Mouse (Mus musculus) heart, embryonic 13.5 days (tissue): ENCODE results near the gene Chst5. TPM values are rescaled to one million over a fixed set of nuclear protein-coding genes. Genes with fewer than 3 reads are reported as not detected.

Experiments used
- ATAC-seq: fragments of 200-750 bp; cut with Nextera tagmentation; 2 replicates; pipeline ENCODE4 v1.8.0; 2017; ENCODE audit warnings: moderate TSS enrichment; ENCODE audit not compliant: insufficient number of reproducible peaks, low FRiP score, low TSS enrichment; ENCODE audit errors: extremely low read depth
- H3K27ac ChIP-seq: fragments of 300-500 bp; sonication (generic); replicated peaks from 2 replicates; pipeline ENCODE4 v1.5.1; 2015; ENCODE audit warnings: moderate library complexity, mild to moderate bottlenecking, inconsistent platforms
- H3K27me3 ChIP-seq: fragments of 300-500 bp; sonication (generic); replicated peaks from 2 replicates; pipeline ENCODE4 v1.6.1; 2015; ENCODE audit warnings: mild to moderate bottlenecking, inconsistent platforms
- H3K36me3 ChIP-seq: fragments of 300-500 bp; sonication (generic); 2 replicates; pipeline ENCODE4 v1.6.1; 2015; ENCODE audit warnings: mild to moderate bottlenecking, inconsistent platforms
- H3K4me1 ChIP-seq: fragments of 300-500 bp; sonication (generic); 2 replicates; pipeline ENCODE4 v1.6.1; 2015; ENCODE audit warnings: inconsistent platforms
- H3K4me2 ChIP-seq: fragments of 300-500 bp; sonication (generic); 2 replicates; pipeline ENCODE4 v1.6.1; 2015; ENCODE audit warnings: inconsistent platforms, mild to moderate bottlenecking, moderate library complexity
- H3K4me3 ChIP-seq: fragments of 300-500 bp; sonication (generic); 2 replicates; pipeline ENCODE4 v1.5.1; 2015; ENCODE audit warnings: moderate library complexity, mild to moderate bottlenecking, inconsistent platforms
- H3K9ac ChIP-seq: fragments of 300-500 bp; sonication (generic); 2 replicates; pipeline ENCODE4 v1.6.1; 2015; ENCODE audit warnings: inconsistent platforms, mild to moderate bottlenecking, moderate library complexity
- H3K9me3 ChIP-seq: fragments of 300-500 bp; sonication (generic); 2 replicates; pipeline ENCODE4 v1.6.1; 2016; ENCODE audit warnings: inconsistent platforms
- WGBS: fragments of 180-500 bp; shearing (Covaris S2); methylation state at CpG from one replicate; pipeline ENCODE4 v1.1.7; 2015; ENCODE audit warnings: mixed read lengths; 5-methylcytosine and 5-hydroxymethylcytosine counted together
- polyA plus RNA-seq: library from polyadenylated mRNA; unstranded; fragments of >200 nt; fragmentation: Nextera tagmentation; extraction: Ambion mirVana; gene quantifications from 2 replicates; pipeline ENCODE4 v1.2.1, GENCODE M21; 2015

Gene Chst5
- polyA plus RNA-seq, 1 experiment from 2014 or later, result 0.17 TPM

- Histone ChIP-seq H3K4me3 (no peak overlapping the region), H3K27ac (no peak overlapping the region), H3K4me1 (peaks cover 24% of the 10 kb centered on the region), H3K27me3 (peaks cover 52% of the 10 kb centered on the region), H3K9ac (no peak overlapping the region), H3K9me3 (no peaks in the 10 kb centered on the region), H3K36me3 (no peaks in the 10 kb centered on the region), H3K4me2 (no peak overlapping the region)
- 62% methylated on average over 6 of the region's 6 CpGs for WGBS
- no peak for ATAC-seq
Measured at GRCm38 (mm10) chr8:111890911-111891303, 19.3 kb downstream of the Chst5 start.

GRCm38 (mm10) chr8:111889931-111890910 lies 20.0 kb downstream of the Chst5 start:
- Histone ChIP-seq H3K4me1 (peaks cover 24% of the 10 kb centered on the region), H3K27ac (no peak overlapping the region), H3K9me3 (no peaks in the 10 kb centered on the region), H3K4me3 (peak overlapping the region; percentile 31), H3K9ac (no peak overlapping the region), H3K4me2 (peak overlapping the region; percentile 58), H3K36me3 (no peaks in the 10 kb centered on the region), H3K27me3 (peaks cover 53% of the 10 kb centered on the region)
- whole genome bisulfite sequencing, result 13% methylated on average over 86 of the region's 86 CpGs
- ATAC-seq, result no peak

- ATAC-seq, result no peak
- Histone ChIP-seq H3K4me3 (no peak overlapping the region), H3K36me3 (no peaks in the 10 kb centered on the region), H3K4me1 (peaks cover 24% of the 10 kb centered on the region), H3K9ac (no peak overlapping the region), H3K9me3 (no peaks in the 10 kb centered on the region), H3K4me2 (no peak overlapping the region), H3K27me3 (peaks cover 53% of the 10 kb centered on the region), H3K27ac (no peak overlapping the region)
- 30% methylated on average over 7 of the region's 7 CpGs for WGBS
Measured at GRCm38 (mm10) chr8:111888091-111888650, 22.1 kb downstream of the Chst5 start.

DNA sequence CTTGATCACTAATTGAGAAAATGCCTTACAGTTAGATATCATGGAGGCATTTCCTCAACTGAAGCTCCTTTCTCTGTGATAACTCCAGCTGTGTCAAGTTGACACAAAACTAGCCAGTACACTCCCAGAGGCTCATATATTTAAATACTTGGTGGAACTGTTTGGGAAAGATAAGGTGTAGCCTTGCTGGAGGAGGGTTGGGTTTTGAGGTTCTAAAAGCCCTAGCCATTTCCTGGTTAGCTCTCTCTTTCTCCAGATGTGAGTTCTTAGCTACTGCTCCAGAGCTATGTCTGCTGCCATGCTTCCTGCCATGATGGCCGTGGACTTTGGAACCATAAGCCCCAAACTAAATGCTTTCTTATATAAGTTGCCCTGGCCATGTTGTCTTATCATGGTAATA lies 22.8 kb downstream of the Chst5 start:
- ATAC-seq, result no peak
- Histone ChIP-seq H3K27me3 (peaks cover 51% of the 10 kb centered on the region), H3K9me3 (no peaks in the 10 kb centered on the region), H3K36me3 (no peaks in the 10 kb centered on the region), H3K4me3 (no peak overlapping the region), H3K27ac (no peak overlapping the region), H3K4me2 (no peak overlapping the region), H3K4me1 (peaks cover 24% of the 10 kb centered on the region), H3K9ac (no peak overlapping the region)
- 68% methylated on average over 1 of the region's 1 CpGs for WGBS

- no peaks in the 10 kb centered on the region for H3K9me3 ChIP-seq
- H3K4me2 ChIP-seq, result no peak overlapping the region
- peaks cover 7% of the 10 kb centered on the region; the same call in 1 of the 2 replicates for H3K4me1 ChIP-seq
- H3K4me3 ChIP-seq, result no peak overlapping the region
- no peaks in the 10 kb centered on the region for H3K36me3 ChIP-seq
- H3K27ac ChIP-seq, result no peak overlapping the region
- ATAC-seq, result no peak
- 80% methylated on average over 4 of the region's 4 CpGs for WGBS
- H3K27me3 ChIP-seq, result peaks cover 12% of the 10 kb centered on the region; the same call in 1 of the 2 replicates
- H3K9ac ChIP-seq, result no peak overlapping the region
Measured at GRCm38 (mm10) chr8:111883615-111884014, 26.6 kb downstream of the Chst5 start.

GRCm38 (mm10) chr8:111881591-111881990 lies 28.7 kb downstream of the Chst5 start:
- WGBS, result 0% methylated on average over 2 of the region's 2 CpGs
- ATAC-seq, result no peak
- H3K27me3 ChIP-seq, result 0 out of 2 replicates have a peak, but pooled peaks cover 6% of the 10 kb centered on the region
- H3K36me3 ChIP-seq, result no peaks in the 10 kb centered on the region
- H3K27ac ChIP-seq, result no peak overlapping the region
- no peak overlapping the region for H3K4me2 ChIP-seq
- no peaks in the 10 kb centered on the region for H3K9me3 ChIP-seq
- H3K4me1 ChIP-seq, result no peaks in the 10 kb centered on the region
- H3K9ac ChIP-seq, result no peak overlapping the region
- no peak overlapping the region for H3K4me3 ChIP-seq

DNA sequence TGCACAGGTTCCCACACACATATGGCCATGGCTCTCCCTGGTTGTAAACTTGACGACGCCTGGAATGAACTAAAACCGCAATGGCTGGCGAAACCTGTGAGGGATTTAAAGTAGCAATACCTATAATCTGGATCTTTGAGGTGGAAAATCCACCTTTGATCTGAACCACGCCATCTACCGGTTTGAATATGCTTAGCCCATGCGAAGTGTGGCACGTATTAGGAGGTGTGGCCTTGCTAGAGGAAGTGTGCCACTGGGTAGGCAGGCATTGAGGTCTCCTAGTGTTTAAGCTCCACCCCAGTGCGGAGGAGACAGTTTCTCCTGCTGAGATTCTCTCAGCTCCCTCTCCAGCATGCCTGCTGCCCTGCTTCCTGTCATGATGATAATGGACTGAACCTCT lies 32.5 kb downstream of the Chst5 start:
- Histone ChIP-seq H3K4me1 (peaks cover 8% of the 10 kb centered on the region), H3K4me3 (no peak overlapping the region), H3K27me3 (no peaks in the 10 kb centered on the region), H3K9me3 (no peaks in the 10 kb centered on the region), H3K36me3 (no peaks in the 10 kb centered on the region), H3K9ac (no peak overlapping the region), H3K27ac (no peak overlapping the region), H3K4me2 (no peak overlapping the region)
- no peak for ATAC-seq
- 58% methylated on average over 9 of the region's 9 CpGs for WGBS

DNA sequence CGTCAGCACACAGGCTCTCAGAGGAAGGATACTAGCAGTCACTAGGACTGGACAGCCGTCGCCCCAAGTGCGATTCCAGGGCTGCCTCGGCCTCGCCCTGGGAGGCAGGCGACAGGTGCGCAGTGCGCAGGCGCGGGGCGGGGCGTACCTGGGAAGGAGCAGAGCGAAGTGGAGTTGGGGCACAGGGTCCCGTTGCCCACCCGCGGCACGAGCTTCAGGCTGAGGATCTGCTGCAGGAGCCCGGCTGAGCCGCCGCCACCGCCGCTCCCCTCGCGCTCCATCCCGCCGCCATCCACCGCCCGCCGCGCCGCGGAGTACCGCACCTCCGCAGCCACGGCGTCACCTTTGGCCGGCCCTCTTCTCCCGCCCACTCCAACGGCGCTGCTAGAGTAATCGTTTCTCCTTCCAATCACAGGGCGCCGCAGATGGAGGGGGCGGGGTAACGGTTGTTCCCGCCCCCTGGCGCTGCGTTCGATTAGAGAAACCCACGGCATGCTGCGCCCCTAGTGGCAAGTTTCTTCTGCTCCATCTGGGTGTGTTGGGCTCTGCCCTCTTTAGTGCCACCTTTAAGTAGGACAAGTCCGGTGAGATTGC lies 33.8 kb downstream of the Chst5 start, which contains the start of gene Tmem170:
Gene Tmem170 (minus strand): TSS at position 396 of the 594 bp plus-strand sequence.
- peaks cover 8% of the 10 kb centered on the region for H3K4me1 ChIP-seq
- H3K27me3 ChIP-seq, result no peaks in the 10 kb centered on the region
- H3K4me2 ChIP-seq, result peak within 1 kb of the TSS; percentile 82
- peak; percentile 98 for ATAC-seq
- peak within 1 kb of the TSS; percentile 68 for H3K27ac ChIP-seq
- under 1% methylated on average over 53 of the region's 53 CpGs for WGBS
- H3K4me3 ChIP-seq, result peak within 1 kb of the TSS; percentile 71
- no peaks in the 10 kb centered on the region for H3K36me3 ChIP-seq
- H3K9me3 ChIP-seq, result no peaks in the 10 kb centered on the region
- peak within 1 kb of the TSS; percentile 86 for H3K9ac ChIP-seq

- WGBS, result 16% methylated on average over 9 of the region's 9 CpGs
- Histone ChIP-seq H3K4me3 (peak overlapping the region; percentile 71), H3K9me3 (no peaks in the 10 kb centered on the region), H3K27me3 (no peaks in the 10 kb centered on the region), H3K9ac (peak overlapping the region; percentile 86), H3K4me1 (peaks cover 8% of the 10 kb centered on the region), H3K4me2 (peak overlapping the region; percentile 82), H3K27ac (peak overlapping the region; percentile 68), H3K36me3 (no peaks in the 10 kb centered on the region)
- ATAC-seq, result no peak
Measured at GRCm38 (mm10) chr8:111875758-111876157, 34.5 kb downstream of the Chst5 start.

DNA sequence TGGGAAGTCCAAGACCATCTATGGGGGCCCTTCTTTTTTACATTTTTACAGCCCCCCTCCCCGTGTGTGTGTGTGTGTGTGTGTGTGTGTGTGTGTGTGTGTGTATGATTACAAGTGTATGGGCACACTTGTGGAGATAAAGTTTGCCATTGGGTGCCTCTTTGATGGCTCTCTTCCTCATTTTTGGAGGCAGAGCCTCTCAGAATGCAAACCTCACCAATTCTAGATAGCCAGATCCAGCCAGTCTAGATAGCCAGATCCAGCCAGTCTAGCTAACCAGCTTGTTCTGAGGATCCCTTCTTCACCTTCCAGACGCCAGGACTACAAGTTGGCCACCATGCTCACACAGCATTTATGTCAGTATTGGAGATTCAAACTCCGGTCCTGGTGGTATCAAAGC lies 39.0 kb downstream of the Chst5 start:
- peaks cover 11% of the 10 kb centered on the region for H3K36me3 ChIP-seq
- H3K4me1 ChIP-seq, result peaks cover 11% of the 10 kb centered on the region
- 79% methylated on average over 3 of the region's 3 CpGs for WGBS
- no peak overlapping the region for H3K27ac ChIP-seq
- H3K9me3 ChIP-seq, result no peaks in the 10 kb centered on the region
- H3K4me2 ChIP-seq, result no peak overlapping the region
- H3K27me3 ChIP-seq, result no peaks in the 10 kb centered on the region
- no peak overlapping the region for H3K9ac ChIP-seq
- no peak for ATAC-seq
- no peak overlapping the region for H3K4me3 ChIP-seq

DNA sequence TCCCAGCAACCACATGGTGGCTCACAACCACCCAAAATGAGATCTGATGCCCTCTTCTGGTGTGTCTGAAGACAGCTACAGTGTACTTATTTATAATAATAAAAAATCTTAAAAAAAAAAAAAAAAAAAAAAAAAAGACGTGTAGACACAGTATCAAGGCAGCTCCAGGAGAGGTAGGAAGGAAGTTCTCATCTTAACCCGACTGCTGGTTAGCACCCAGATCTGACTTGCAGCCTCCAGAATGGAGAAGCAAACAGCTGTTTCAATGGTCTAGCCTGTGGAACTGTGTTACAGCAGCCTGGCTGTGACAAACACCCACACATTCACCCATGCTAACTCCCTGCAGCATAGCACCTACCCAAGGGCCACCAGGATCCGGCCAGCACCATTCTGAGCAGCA lies 39.9 kb downstream of the Chst5 start:
- WGBS, result 90% methylated on average over 3 of the region's 3 CpGs
- Histone ChIP-seq H3K4me2 (no peak overlapping the region), H3K27me3 (no peaks in the 10 kb centered on the region), H3K9ac (no peak overlapping the region), H3K4me3 (no peak overlapping the region), H3K36me3 (peaks cover 20% of the 10 kb centered on the region), H3K9me3 (no peaks in the 10 kb centered on the region), H3K27ac (no peak overlapping the region), H3K4me1 (peaks cover 6% of the 10 kb centered on the region)
- no peak for ATAC-seq
